19 mouse cellular contexts compared by ENCODE assay signal in the genomic region with DNA sequence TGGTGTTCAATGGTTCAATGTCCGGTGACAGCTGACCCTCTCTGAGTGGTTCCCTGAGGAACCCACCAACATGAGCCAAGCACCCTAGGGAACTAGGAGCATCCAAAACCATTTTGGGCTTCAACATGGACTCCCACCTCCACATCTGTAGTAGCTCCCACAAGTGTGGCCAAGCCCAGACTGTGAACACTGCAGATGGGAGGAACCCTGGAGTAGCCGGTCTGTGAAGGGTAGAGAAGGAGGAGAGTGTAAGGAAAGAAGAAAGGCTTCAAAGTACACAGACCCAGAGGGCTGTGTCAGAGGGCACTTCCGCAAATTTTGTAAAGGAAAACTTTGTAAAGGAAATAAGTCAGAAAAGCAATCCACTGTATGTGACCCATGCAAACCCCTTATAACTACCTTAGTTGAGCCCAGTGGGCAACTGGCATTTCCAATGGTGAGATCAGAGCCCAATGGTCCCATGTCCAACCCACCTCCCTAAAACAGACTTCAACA.
DNase-seq lines count a peak whose midpoint lies in the region; ATAC-seq and TF ChIP-seq lines count a peak whose summit lies in the region.
"Had no signal": no experiment of that assay in that cellular context is flagged by ENCODE, and none has a peak within 500 bp of the region (broad histone marks: within the 10 kb centered on the region; RNA-seq: fewer than 3 reads in every experiment).

No protein-coding gene starts in this region.

- no peak overlapping the region for H3K4me3 ChIP-seq in heart, embryonic 15.5 days
- H3K4me3 ChIP-seq in heart, embryonic 12.5 days, result no peak overlapping the region
- H3K4me3 ChIP-seq in left cerebral cortex, adult 2 months, result no peak overlapping the region
- no peak overlapping the region for H3K4me3 ChIP-seq in bone marrow, adult 2 months (replicated peaks; ENCODE audit: control insufficient read depth, low read depth, low read length)
- H3K4me3 ChIP-seq in brown adipose tissue, adult 24 weeks (ENCODE audit: insufficient read depth, low read depth, low read length), result no peak overlapping the region
- no peak overlapping the region for H3K4me3 ChIP-seq in hindbrain, embryonic 12.5 days
- H3K4me3 ChIP-seq: embryonic facial prominence, embryonic 15.5 days; erythroblast, embryonic 14.5 days; forebrain, embryonic 10.5 days; hindbrain, embryonic 10.5 days; hindbrain, embryonic 15.5 days had no signal

- H3K9me3 ChIP-seq in heart, embryonic 15.5 days (replicated peaks), result no peaks in the 10 kb centered on the region
- H3K9me3 ChIP-seq in heart, embryonic 12.5 days (replicated peaks), result no peaks in the 10 kb centered on the region
- no peaks in the 10 kb centered on the region for H3K9me3 ChIP-seq in hindbrain, embryonic 12.5 days (replicated peaks)
- H3K9me3 ChIP-seq: embryonic facial prominence, embryonic 15.5 days; forebrain, embryonic 10.5 days; hindbrain, embryonic 10.5 days; hindbrain, embryonic 15.5 days had no signal

- TF ChIP-seq CTCF in left cerebral cortex, adult 2 months (IDR thresholded peaks at IDR 0.05), result no peak
- no peak for TF ChIP-seq CTCF in bone marrow, adult 2 months (IDR thresholded peaks at IDR 0.05; ENCODE audit: control insufficient read depth, insufficient read depth, low read length)

- 88% methylated on average over 3 of the region's 3 CpGs for WGBS in heart, embryonic 15.5 days
- WGBS in heart, embryonic 12.5 days, result 84% methylated on average over 3 of the region's 3 CpGs
- 91% methylated on average over 3 of the region's 3 CpGs for WGBS in bone marrow, adult 2 months
- WGBS in hindbrain, embryonic 12.5 days, result 81% methylated on average over 3 of the region's 3 CpGs

- intact Hi-C loops in left cerebral cortex, adult 2 months (cut with DNase I), result no loop called here

- no peak for ATAC-seq in heart, embryonic 15.5 days (replicated peaks; ENCODE audit: insufficient number of reproducible peaks, insufficient read depth, low FRiP score, low read depth)
- ATAC-seq in heart, embryonic 12.5 days (ENCODE audit: insufficient number of reproducible peaks, low FRiP score), result no peak
- no peak for ATAC-seq in megakaryocyte, adult 5-6 weeks (ENCODE audit: poor library complexity, severe bottlenecking)
- no peak for ATAC-seq in hindbrain, embryonic 12.5 days (ENCODE audit: low FRiP score)
- ATAC-seq: CD4-positive, CD25-positive, alpha-beta regulatory T cell, adult 4 months; forebrain, embryonic 14.5 days; intestine, embryonic 16.5 days had no signal

- H3K36me3 ChIP-seq in heart, embryonic 15.5 days, result no peaks in the 10 kb centered on the region; the same call in 1 of the 2 replicates
- peaks cover 12% of the 10 kb centered on the region for H3K36me3 ChIP-seq in heart, embryonic 12.5 days
- peaks cover 6% of the 10 kb centered on the region; the same call in 1 of the 2 replicates for H3K36me3 ChIP-seq in hindbrain, embryonic 12.5 days

- TF ChIP-seq POLR2A in bone marrow, adult 2 months (IDR thresholded peaks at IDR 0.05; ENCODE audit: borderline replicate concordance, control insufficient read depth, low read depth, low read length), result no peak

- DNase-seq in left cerebral cortex, adult 2 months (ENCODE audit: extremely low spot score in 1 of 2, low spot score in 2 of 2), result no peak
- DNase-seq in left cerebral cortex, adult 18-20 months (ENCODE audit: low spot score in 2 of 2), result no peak
- DNase-seq: adrenal gland, postnatal 10 days; cerebellum, postnatal 10 days; embryo, embryonic 11 days had no signal

- no peak overlapping the region for H3K9ac ChIP-seq in heart, embryonic 15.5 days
- H3K9ac ChIP-seq in heart, embryonic 12.5 days, result no peak overlapping the region
- no peak overlapping the region for H3K9ac ChIP-seq in hindbrain, embryonic 12.5 days
- H3K9ac ChIP-seq: embryonic facial prominence, embryonic 15.5 days; hindbrain, embryonic 15.5 days had no signal

- no peak overlapping the region for H3K4me2 ChIP-seq in heart, embryonic 15.5 days
- H3K4me2 ChIP-seq in heart, embryonic 12.5 days, result no peak overlapping the region
- H3K4me2 ChIP-seq in hindbrain, embryonic 12.5 days (replicated peaks), result no peak overlapping the region
- H3K4me2 ChIP-seq: embryonic facial prominence, embryonic 15.5 days; hindbrain, embryonic 15.5 days had no signal

- H3K27ac ChIP-seq in heart, embryonic 15.5 days, result peak overlapping the region; percentile 34; the same call in 1 of the 2 replicates
- no peak overlapping the region for H3K27ac ChIP-seq in heart, embryonic 12.5 days (ENCODE audit: poor library complexity, severe bottlenecking)
- peak overlapping the region; percentile 24; the same call in 1 of the 2 replicates for H3K27ac ChIP-seq in left cerebral cortex, adult 2 months
- peak overlapping the region; percentile 25; the same call in 1 of the 2 replicates for H3K27ac ChIP-seq in bone marrow, adult 2 months (ENCODE audit: control insufficient read depth, insufficient read depth, low read depth, low read length, poor library complexity)
- peak overlapping the region; percentile 57 for H3K27ac ChIP-seq in brown adipose tissue, adult 24 weeks (replicated peaks; ENCODE audit: low read depth, low read length)
- H3K27ac ChIP-seq in hindbrain, embryonic 12.5 days, result no peak overlapping the region
- H3K27ac ChIP-seq: embryonic facial prominence, embryonic 15.5 days; forebrain, embryonic 10.5 days; hindbrain, embryonic 10.5 days; hindbrain, embryonic 15.5 days had no signal

- H3K27me3 ChIP-seq in heart, embryonic 15.5 days, result no peaks in the 10 kb centered on the region
- no peaks in the 10 kb centered on the region for H3K27me3 ChIP-seq in heart, embryonic 12.5 days (replicated peaks)
- H3K27me3 ChIP-seq in hindbrain, embryonic 12.5 days, result no peaks in the 10 kb centered on the region
- H3K27me3 ChIP-seq: embryonic facial prominence, embryonic 15.5 days; hindbrain, embryonic 15.5 days had no signal

- H3K4me1 ChIP-seq in heart, embryonic 15.5 days (replicated peaks), result peaks cover 41% of the 10 kb centered on the region
- H3K4me1 ChIP-seq in heart, embryonic 12.5 days (replicated peaks), result peaks cover 47% of the 10 kb centered on the region
- H3K4me1 ChIP-seq in bone marrow, adult 2 months (ENCODE audit: control insufficient read depth, insufficient read depth, low read length), result peaks cover 5% of the 10 kb centered on the region; the same call in 1 of the 2 replicates
- peaks cover 37% of the 10 kb centered on the region for H3K4me1 ChIP-seq in brown adipose tissue, adult 24 weeks (ENCODE audit: control insufficient read depth, insufficient read depth, insufficient read length, low read length)
- H3K4me1 ChIP-seq in hindbrain, embryonic 12.5 days, result peaks cover 4% of the 10 kb centered on the region; the same call in 1 of the 2 replicates
- H3K4me1 ChIP-seq: hindbrain, embryonic 10.5 days had no signal

Comparison
In these comparisons a context has a peak if more than half of its experiments do, and no peak if none do; other contexts are left out.
1. H3K27ac ChIP-seq: peak in heart, embryonic 15.5 days (single experiment), left cerebral cortex, adult 2 months (single experiment), bone marrow, adult 2 months (single experiment) and brown adipose tissue, adult 24 weeks (single experiment); none in heart, embryonic 12.5 days (single experiment) and hindbrain, embryonic 12.5 days (single experiment).